Mouse (Mus musculus) G1E (cell line): ENCODE measurements around the gene Iqsec3.

ENCODE experiments used
- CTCF ChIP-seq: IDR thresholded peaks from 2 replicates; pipeline ENCODE4 v1.5.1; 2012; ENCODE audit warnings: low read depth, low read length, inconsistent platforms, mixed read lengths
- TAL1 ChIP-seq: conservative IDR thresholded peaks from 2 replicates; pipeline ENCODE4 v1.6.1; 2012; ENCODE audit warnings: low read depth, low read length, inconsistent platforms, mixed read lengths

DNA sequence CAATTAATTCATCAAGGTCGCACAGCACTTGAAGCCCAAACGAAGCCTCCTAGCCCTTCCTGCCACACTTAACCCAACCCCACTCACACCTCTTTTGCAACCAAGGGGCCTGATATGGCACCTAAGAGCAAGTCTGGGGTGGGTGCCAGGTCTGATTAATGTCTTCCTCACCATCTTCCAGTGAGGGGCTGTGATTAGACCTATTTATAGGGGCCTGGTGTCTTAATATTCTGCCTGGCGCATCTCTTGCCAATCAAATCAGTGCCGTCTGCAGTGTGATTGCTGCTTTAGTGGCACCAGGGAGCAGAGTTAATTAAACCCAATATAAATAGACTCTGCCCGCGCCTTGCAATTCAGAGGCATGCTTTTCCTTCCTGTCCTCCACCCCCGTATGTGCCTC is 36.4 kb upstream of the Iqsec3 start:
- TF ChIP-seq CTCF (no peak), TAL1 (no peak)
